Mouse (Mus musculus) MEL (cell line): ENCODE data around the gene Gimap7.

Experiments
- CTCF ChIP-seq, 3 experiments: IDR thresholded peaks in 2 of 3; conservative IDR thresholded peaks in 1 of 3; 2 replicates each; pipeline ENCODE4 v1.5.1; 2011 to 2012; ENCODE audit warnings: low read length in 3 of 3, low read depth in 2 of 3, mild to moderate bottlenecking in 2 of 3, improper control_type of control experiment in 1 of 3, inconsistent platforms in 1 of 3, mixed read lengths in 1 of 3, moderate library complexity in 1 of 3; ENCODE audit not compliant: control insufficient read depth in 1 of 3, insufficient read depth in 1 of 3, poor library complexity in 1 of 3, severe bottlenecking in 1 of 3
- E2F4 ChIP-seq: IDR thresholded peaks from 2 replicates; pipeline ENCODE4 v1.6.1; 2011; ENCODE audit warnings: low read depth, low read length, improper control_type of control experiment, borderline replicate concordance
- EP300 ChIP-seq, 2 experiments: IDR thresholded peaks; 2 replicates each; pipeline ENCODE4 v1.6.1; 2011; ENCODE audit warnings: improper control_type of control experiment in 2 of 2, low read length in 2 of 2, low read depth in 1 of 2, mild to moderate bottlenecking in 1 of 2
- HCFC1 ChIP-seq: IDR thresholded peaks from 2 replicates; pipeline ENCODE4 v1.6.1; 2012; ENCODE audit warnings: low read depth, mild to moderate bottlenecking, inconsistent platforms, low read length, improper control_type of control experiment, moderate library complexity
- UBTF ChIP-seq: IDR thresholded peaks from 2 replicates; pipeline ENCODE4 v1.6.1; 2012; ENCODE audit warnings: low read depth, mild to moderate bottlenecking, inconsistent platforms, low read length, improper control_type of control experiment, moderate library complexity, borderline replicate concordance; ENCODE audit not compliant: insufficient read depth
- ZC3H11A ChIP-seq: IDR thresholded peaks from 2 replicates; pipeline ENCODE4 v1.6.1; 2012; ENCODE audit warnings: low read depth, mild to moderate bottlenecking, inconsistent platforms, low read length, improper control_type of control experiment

GRCm38 (mm10) chr6:48718455-48718854 lies at the start of gene Gimap7, which contains the start of gene Gm28053:
- TF ChIP-seq E2F4 (no peak), EP300 (IDR thresholded peaks at IDR 0.05; ENCODE audit: low read depth in 1 of 2, low read length in 2 of 2) (no peak), HCFC1 (no peak), UBTF (no peak), CTCF (IDR thresholded peaks at IDR 0.05 in 2 of 3, conservative IDR thresholded peaks at IDR 0.05 in 1 of 3; ENCODE audit: control insufficient read depth in 1 of 3, insufficient read depth in 1 of 3, low read depth in 2 of 3, low read length in 3 of 3, poor library complexity in 1 of 3, severe bottlenecking in 1 of 3) (no peak), ZC3H11A (no peak)
